ENCODE assay signal across 8 mouse cellular contexts in the genomic region with DNA sequence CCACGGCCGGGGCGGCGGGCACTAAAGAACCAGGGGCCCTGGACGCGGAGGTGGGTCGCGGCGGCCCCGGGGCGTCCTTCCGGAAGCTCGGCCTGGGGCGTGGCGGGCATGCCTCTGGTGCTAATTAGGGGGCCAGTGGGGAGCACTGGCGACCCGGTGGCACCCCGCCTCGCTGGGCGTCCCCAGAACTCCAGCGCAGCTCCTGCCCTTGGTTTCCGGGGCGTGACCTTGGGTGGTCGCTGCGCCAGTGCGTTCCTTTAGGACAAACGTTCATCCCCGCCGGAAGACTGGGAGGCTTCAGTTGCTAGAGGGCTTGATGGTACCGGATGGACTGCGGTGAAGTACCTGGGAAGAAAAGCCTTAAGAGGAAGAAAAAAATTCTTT. TPM values are rescaled to one million over a fixed set of nuclear protein-coding genes. Genes with fewer than 3 reads are reported as not detected.
A peak's percentile ranks its signal among the peaks of the same experiment; 100 is the strongest.
DNase-seq lines count a peak whose midpoint lies in the region; ATAC-seq and TF ChIP-seq lines count a peak whose summit lies in the region.

No protein-coding gene starts in this region.

- TF ChIP-seq POLR2A in bone marrow, adult 2 months (IDR thresholded peaks at IDR 0.05; ENCODE audit: borderline replicate concordance, control insufficient read depth, low read depth, low read length): no peak

- peak; percentile 19 for DNase-seq in left cerebral cortex, adult 2 months (ENCODE audit: extremely low spot score in 1 of 2, low spot score in 2 of 2)
- DNase-seq in left cerebral cortex, adult 11 months (ENCODE audit: low spot score): no peak
- peak; percentile 33 for DNase-seq in gastrocnemius, postnatal 25 days
- peak; percentile 66 for DNase-seq in lung, postnatal 10 days
- peak; percentile 63 for DNase-seq in retina, postnatal 1 day

- TF ChIP-seq CTCF in left cerebral cortex, adult 2 months (IDR thresholded peaks at IDR 0.05): no peak
- TF ChIP-seq CTCF in bone marrow, adult 2 months (IDR thresholded peaks at IDR 0.05; ENCODE audit: control insufficient read depth, insufficient read depth, low read length): no peak
- TF ChIP-seq CTCF in intestine, postnatal 0 days (IDR thresholded peaks at IDR 0.05; ENCODE audit: low read depth): no peak

- 0 out of 2 replicates have a peak, but pooled peaks cover 2% of the 10 kb centered on the region for H3K9me3 ChIP-seq in intestine, postnatal 0 days (ENCODE audit: control insufficient read depth)

- H3K4me1 ChIP-seq in bone marrow, adult 2 months (ENCODE audit: control insufficient read depth, insufficient read depth, low read length): peaks cover 2% of the 10 kb centered on the region
- H3K4me1 ChIP-seq in intestine, postnatal 0 days (replicated peaks; ENCODE audit: control insufficient read depth, insufficient read depth, low read length): no peaks in the 10 kb centered on the region; the same call in 1 of the 2 replicates

- ATAC-seq in intestine, postnatal 0 days: no peak
- ATAC-seq in inflammation-experienced regulatory T-cells, adult 6 months: no peak

- H3K36me3 ChIP-seq in intestine, postnatal 0 days (ENCODE audit: control insufficient read depth, insufficient read depth): peaks cover 4% of the 10 kb centered on the region; the same call in 1 of the 2 replicates

- WGBS in bone marrow, adult 2 months: under 1% methylated on average over 31 of the region's 31 CpGs
- WGBS in intestine, postnatal 0 days: 0% methylated on average over 20 of the region's 31 CpGs

- no peaks in the 10 kb centered on the region for H3K27me3 ChIP-seq in intestine, postnatal 0 days (replicated peaks; ENCODE audit: control insufficient read depth, insufficient read depth, low read length)

- peak overlapping the region; percentile 98 for H3K9ac ChIP-seq in intestine, postnatal 0 days (ENCODE audit: low read depth, low read length)

- intact Hi-C loops in left cerebral cortex, adult 2 months (cut with DNase I): loop anchor here (1.0 kb wide), 2 partner anchors 42 to 62 kb away; partner anchors contain the start of genes Ctbp1 and Uvssa

- peak overlapping the region; percentile 97 for H3K4me3 ChIP-seq in left cerebral cortex, adult 2 months
- H3K4me3 ChIP-seq in bone marrow, adult 2 months (replicated peaks; ENCODE audit: control insufficient read depth, low read depth, low read length): peak overlapping the region; percentile 99
- peak overlapping the region; percentile 99 for H3K4me3 ChIP-seq in intestine, postnatal 0 days (ENCODE audit: low read depth, low read length)

- peak overlapping the region; percentile 82 for H3K4me2 ChIP-seq in intestine, postnatal 0 days (replicated peaks; ENCODE audit: low read depth)

- H3K27ac ChIP-seq in left cerebral cortex, adult 2 months: peak overlapping the region; percentile 89
- H3K27ac ChIP-seq in bone marrow, adult 2 months (ENCODE audit: control insufficient read depth, insufficient read depth, low read depth, low read length, poor library complexity): peak overlapping the region; percentile 75
- H3K27ac ChIP-seq in intestine, postnatal 0 days (ENCODE audit: low read depth, low read length): peak overlapping the region; percentile 92

RNA-seq across cellular contexts. Expression of gene Maea, which starts 0.7 kb away (rescaled TPM):
- total RNA-seq in left cerebral cortex, adult 2 months (2021): 10 to 100 TPM; 98.7 to 99.4 TPM
- polyA plus RNA-seq in bone marrow, adult 2 months (2011; ENCODE audit: insufficient read depth, insufficient read length, low replicate concordance, missing spikeins): 20.2 and 32.3 TPM in 2 replicates
- 10 to 100 TPM; 54.1 to 59.0 TPM for total RNA-seq in gastrocnemius, postnatal 25 days (2021)
- polyA plus RNA-seq in intestine, postnatal 0 days (2015; fragmentation: Nextera tagmentation; extraction: Ambion mirVana): 79.2 and 81.0 TPM in 2 replicates
- polyA plus RNA-seq in inflammation-experienced regulatory T-cells, adult 6 months (2017; shearing (Covaris generic)): 10 to 100 TPM; 64.2 to 91.0 (median 77.0) TPM

RNA-seq across cellular contexts. Expression of gene Uvssa, which starts 42.4 kb away (rescaled TPM):
- 1 to 10 TPM; 5.3 to 7.3 TPM for total RNA-seq in left cerebral cortex, adult 2 months (2021)
- polyA plus RNA-seq in bone marrow, adult 2 months (2011; ENCODE audit: insufficient read depth, insufficient read length, low replicate concordance, missing spikeins): 7.7 and 8.0 TPM in 2 replicates
- total RNA-seq in gastrocnemius, postnatal 25 days (2021): 1 to 10 TPM; 2.1 to 2.8 TPM
- 3.4 and 4.8 TPM in 2 replicates for polyA plus RNA-seq in intestine, postnatal 0 days (2015; fragmentation: Nextera tagmentation; extraction: Ambion mirVana)
- 10 to 100 TPM in 2 of 3 experiments, 1 to 10 TPM in 1; 9.7 to 32.4 (median 26.8) TPM for polyA plus RNA-seq in inflammation-experienced regulatory T-cells, adult 6 months (2017; shearing (Covaris generic))
